Mouse (Mus musculus) cortical plate, adult 2 months (tissue): ENCODE results near the gene Rgs9. TPM values are rescaled to one million over a fixed set of nuclear protein-coding genes. Genes with fewer than 3 reads are reported as not detected.

ENCODE experiments used
- H3K27ac ChIP-seq: fragments of 200-500 bp; 2 replicates; pipeline ENCODE4 v1.5.1; 2012; ENCODE audit warnings: low read length, control low read depth, inconsistent platforms; ENCODE audit not compliant: insufficient read depth
- H3K4me1 ChIP-seq: fragments of 200-500 bp; 2 replicates; pipeline ENCODE4 v1.6.1; 2011; ENCODE audit warnings: low read length; ENCODE audit not compliant: control insufficient read depth, insufficient read depth
- H3K4me3 ChIP-seq: fragments of 200-500 bp; 2 replicates; pipeline ENCODE4 v1.5.1; 2011; ENCODE audit warnings: mild to moderate bottlenecking, low read length, control low read depth; ENCODE audit not compliant: insufficient read depth
- CTCF ChIP-seq: fragments of 200-500 bp; IDR thresholded peaks from 2 replicates; pipeline ENCODE4 v1.5.1; 2011; ENCODE audit warnings: mild to moderate bottlenecking, control low read depth, low read length; ENCODE audit not compliant: insufficient read depth; ENCODE audit errors: extremely low read depth
- POLR2A ChIP-seq: fragments of 200-500 bp; IDR thresholded peaks from 2 replicates; pipeline ENCODE4 v1.6.1; 2011; ENCODE audit warnings: mild to moderate bottlenecking, low read length, control low read depth; ENCODE audit not compliant: insufficient read depth; ENCODE audit errors: extremely low read depth
- polyA plus RNA-seq: library from polyadenylated mRNA; depleted of rRNA; stranded (reverse); fragments of >200 nt; gene quantifications from 2 replicates; pipeline ENCODE4 v1.2.3, GENCODE M21; 2012; rRNA removed

Gene Rgs9
- polyA plus RNA-seq, 1 experiment: 57.8 TPM

DNA sequence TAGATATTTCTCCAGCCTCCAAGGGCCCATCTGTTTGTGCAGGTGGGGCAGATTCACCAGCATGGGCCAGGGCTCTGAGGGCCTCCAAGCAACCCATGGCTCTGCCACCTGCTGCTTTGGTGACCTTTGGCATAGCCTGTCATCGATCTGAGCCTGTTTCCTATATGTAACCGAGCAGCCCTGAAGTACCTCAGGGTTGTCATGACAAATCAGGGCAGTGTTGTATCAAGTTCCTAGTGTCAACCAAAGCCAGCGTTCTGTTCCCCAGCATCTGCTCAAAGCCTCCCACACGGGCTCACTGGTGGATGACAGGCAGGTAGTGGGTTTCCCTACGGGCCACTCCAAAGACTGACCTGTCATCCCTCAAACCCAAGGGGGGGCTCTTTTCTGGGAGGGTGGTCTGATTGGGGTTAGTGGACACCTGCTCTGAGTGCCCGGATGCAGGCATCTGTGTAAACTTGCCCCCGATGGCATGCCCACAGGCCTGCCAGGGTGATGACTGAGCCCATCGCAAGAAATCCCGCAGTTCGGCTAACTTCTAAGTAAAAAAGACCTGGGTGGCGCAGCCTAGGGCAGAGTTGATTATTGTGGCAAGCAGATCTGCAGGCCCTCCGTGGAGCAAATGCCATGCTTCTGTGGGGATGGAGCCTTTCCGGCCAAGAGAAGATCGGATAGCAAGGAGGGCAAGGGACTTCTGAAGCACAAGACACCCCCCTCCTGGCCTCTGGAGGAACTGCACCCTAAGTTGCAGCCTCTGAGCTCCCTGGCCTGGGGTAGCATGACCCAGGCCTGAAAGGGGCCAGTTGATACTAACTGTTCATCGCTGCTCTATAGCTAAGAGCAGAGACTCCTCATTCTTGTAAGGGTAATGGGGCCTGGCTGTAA lies 105.0 kb downstream of the Rgs9 start:
- Histone ChIP-seq H3K27ac (no peak overlapping the region), H3K4me1 (no peaks in the 10 kb centered on the region), H3K4me3 (no peak overlapping the region)
- TF ChIP-seq POLR2A: no peak
- peak; percentile 82 for TF ChIP-seq CTCF

DNA sequence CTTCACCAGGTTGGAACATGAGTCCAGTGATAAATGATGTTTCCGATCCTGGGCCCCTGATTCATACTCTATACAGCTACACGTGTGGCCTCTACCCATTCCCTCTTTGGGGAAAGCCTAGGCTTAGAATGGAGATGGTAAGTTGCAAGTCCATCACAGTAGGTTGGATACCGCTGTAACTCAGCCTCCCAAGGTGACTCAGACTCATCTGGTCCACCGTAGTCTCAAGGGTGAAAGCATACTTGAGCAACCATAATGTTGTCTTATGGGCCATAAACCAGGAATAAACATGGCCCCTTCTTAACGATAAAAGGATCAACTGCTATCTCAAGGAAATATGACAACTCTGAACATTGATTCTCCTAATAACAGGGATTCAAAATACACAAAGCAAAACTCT lies 109.7 kb downstream of the Rgs9 start:
- Histone ChIP-seq H3K27ac (no peak overlapping the region), H3K4me1 (no peaks in the 10 kb centered on the region), H3K4me3 (no peak overlapping the region)
- TF ChIP-seq POLR2A (no peak), CTCF (no peak)

DNA sequence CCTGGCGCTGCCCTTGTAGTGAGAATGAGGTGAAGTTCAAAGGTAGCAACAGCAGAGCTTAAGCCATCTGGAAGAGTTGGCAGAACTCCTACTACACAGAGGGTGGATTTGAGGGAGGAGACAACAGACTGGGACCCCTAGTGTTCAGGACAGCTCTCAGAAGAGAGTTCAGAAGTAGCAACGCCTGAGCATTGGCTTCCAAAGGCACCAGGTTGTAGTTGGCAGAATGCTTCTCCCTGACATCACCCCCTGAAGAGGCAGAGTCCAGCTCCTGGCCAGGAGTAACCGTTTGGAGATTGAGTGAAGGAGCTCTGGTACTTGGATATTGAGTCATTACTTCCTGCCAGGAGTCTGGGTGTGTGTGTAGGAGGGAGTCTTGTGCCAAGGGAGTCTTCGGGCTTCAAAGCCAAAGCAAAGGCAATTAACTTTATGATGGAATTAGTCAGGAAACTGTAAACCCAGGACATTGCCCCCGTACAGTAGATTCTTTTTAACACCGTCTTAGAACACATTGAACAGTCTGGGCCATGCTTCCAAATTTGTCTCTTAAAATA lies 110.2 kb downstream of the Rgs9 start:
- no peaks in the 10 kb centered on the region for H3K4me1 ChIP-seq
- TF ChIP-seq CTCF: no peak
- TF ChIP-seq POLR2A: no peak
- H3K4me3 ChIP-seq: no peak overlapping the region
- no peak overlapping the region for H3K27ac ChIP-seq

DNA sequence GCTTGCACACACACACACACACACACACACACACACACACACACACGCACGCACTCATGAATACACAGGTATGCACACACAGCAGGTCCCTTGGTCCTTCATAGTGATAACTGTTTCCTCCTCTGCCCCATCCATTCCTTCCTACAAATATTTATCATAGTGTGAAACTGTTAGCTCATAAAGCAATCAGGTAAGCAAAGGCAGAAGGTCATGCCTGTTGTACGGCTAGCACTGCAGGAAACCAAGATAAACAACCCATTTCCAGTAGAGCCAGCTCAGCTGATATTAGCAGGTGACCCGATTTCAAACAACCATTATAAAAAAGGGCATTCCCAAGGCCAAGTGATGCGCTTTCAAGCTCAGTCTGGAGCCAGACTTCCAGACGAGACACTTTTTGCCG lies 116.8 kb downstream of the Rgs9 start:
- no peak for TF ChIP-seq CTCF
- TF ChIP-seq POLR2A: no peak
- Histone ChIP-seq H3K4me1 (no peaks in the 10 kb centered on the region), H3K4me3 (no peak overlapping the region), H3K27ac (no peak overlapping the region)

DNA sequence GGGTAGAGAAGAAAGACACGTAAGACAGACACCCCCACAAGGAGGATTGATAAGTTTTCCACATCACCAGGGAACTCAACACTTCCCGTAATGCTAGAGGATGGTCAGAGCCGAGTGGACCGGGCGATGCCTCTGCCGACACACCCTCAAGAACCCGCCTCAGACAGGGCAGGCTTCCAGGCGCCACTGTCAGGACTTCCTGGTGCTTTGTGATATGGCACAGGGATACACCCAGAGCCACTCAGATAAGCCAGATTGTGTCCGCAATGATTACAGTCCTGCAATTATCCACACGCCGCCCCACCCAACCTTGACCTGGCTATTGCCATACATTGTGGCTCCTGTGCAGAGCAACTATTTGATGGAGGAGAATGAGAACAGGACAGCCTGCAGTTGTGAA lies 117.6 kb downstream of the Rgs9 start:
- no peak overlapping the region for H3K4me3 ChIP-seq
- H3K27ac ChIP-seq: no peak overlapping the region
- TF ChIP-seq CTCF: no peak
- TF ChIP-seq POLR2A: no peak
- H3K4me1 ChIP-seq: no peaks in the 10 kb centered on the region

DNA sequence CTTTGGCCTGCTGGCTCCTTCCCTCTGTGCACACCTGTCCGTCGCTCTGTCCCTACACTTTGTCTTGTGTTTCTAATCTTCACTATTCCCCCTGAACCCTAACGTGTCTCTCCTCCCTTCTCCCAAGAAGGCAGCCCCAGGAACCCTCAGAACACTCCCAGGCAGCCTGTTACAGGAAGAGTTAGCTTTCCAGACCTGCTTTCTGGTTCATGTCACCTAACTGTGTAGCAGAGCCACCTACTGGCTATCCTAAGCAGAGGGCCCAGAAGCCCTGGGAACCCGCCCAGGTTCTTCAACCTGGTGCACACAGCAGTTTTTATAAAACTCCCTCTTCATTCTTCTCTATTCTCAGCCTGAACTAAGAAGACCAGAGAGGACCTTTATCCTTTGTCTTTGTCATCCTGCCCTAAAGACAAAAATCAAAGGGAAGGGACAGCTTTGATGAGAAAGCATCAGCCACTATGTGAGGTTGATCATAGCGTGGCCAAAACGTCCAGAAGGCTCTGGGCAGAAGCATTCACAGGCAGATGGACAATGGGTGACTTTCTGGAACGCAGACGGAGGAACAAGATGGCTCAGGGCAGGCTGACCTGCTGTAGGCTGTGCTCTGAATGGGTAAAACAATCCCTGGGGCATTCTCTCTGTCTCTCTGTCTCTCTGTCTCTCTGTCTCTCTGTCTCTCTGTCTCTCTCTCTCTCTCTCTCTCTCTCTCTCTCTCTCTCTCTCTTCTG lies 119.0 kb downstream of the Rgs9 start:
- TF ChIP-seq POLR2A (no peak), CTCF (peak; percentile 73)
- Histone ChIP-seq H3K4me3 (no peak overlapping the region), H3K27ac (no peak overlapping the region), H3K4me1 (no peaks in the 10 kb centered on the region)

DNA sequence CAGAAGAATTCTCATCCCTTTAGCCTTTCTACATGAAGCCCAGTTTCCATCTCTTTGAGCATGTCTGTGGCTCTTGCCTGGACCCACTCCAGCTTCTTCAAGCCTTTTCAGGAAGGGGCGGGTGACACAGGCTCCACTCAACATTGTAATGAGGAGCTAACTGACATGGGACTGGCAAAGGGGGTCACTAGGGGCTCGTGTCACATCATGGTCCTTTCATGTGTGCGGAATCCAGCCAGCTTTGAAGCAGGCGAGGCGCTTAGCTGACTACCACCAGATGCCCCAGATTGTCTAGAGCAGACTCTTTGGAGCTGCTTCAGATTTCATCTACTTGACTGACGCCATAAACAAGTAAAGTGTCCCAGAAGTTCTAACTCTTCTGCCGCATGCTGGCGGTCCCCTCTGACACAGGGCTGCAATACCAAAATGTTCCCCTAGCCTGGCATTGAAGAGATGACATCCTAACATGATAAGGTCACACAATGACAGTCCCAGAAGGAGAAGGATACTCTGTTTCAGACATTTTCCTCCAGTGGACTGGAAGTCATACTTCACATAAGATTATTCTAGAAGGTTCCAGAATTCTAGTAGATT lies 122.5 kb downstream of the Rgs9 start:
- TF ChIP-seq CTCF (no peak), POLR2A (no peak)
- H3K27ac ChIP-seq: no peak overlapping the region
- no peaks in the 10 kb centered on the region for H3K4me1 ChIP-seq
- no peak overlapping the region for H3K4me3 ChIP-seq

Other genes starting within 250 kb of the Rgs9 start
- gene E030025P04Rik, start 153.8 kb downstream of the Rgs9 start, polyA plus RNA-seq: not detected in 2 replicates
- 35.5 and 37.0 TPM in 2 replicates for gene Gna13, start 64.7 kb upstream of the Rgs9 start, polyA plus RNA-seq
- 0.04 and 0.06 TPM in 2 replicates for gene 9930022D16Rik, start 115.8 kb upstream of the Rgs9 start, polyA plus RNA-seq
- 59.5 and 65.9 TPM in 2 replicates for gene Amz2, start 127.8 kb upstream of the Rgs9 start, polyA plus RNA-seq
- 23.2 and 26.8 TPM in 2 replicates for gene Arsg, start 175.2 kb upstream of the Rgs9 start, polyA plus RNA-seq
- 7.2 and 7.8 TPM in 2 replicates for gene Slc16a6, start 175.5 kb upstream of the Rgs9 start, polyA plus RNA-seq